Mouse (Mus musculus) heart, postnatal 0 days (tissue): ENCODE data around the gene Ska3. TPM values are rescaled to one million over a fixed set of nuclear protein-coding genes. Genes with fewer than 3 reads are reported as not detected.

Experiments used
- ATAC-seq: fragments of 200-750 bp; cut with Nextera tagmentation; 2 replicates; pipeline ENCODE4 v1.8.0; 2017; ENCODE audit warnings: low read depth, moderate number of reproducible peaks, moderate library complexity; ENCODE audit not compliant: insufficient read depth
- DNase-seq: peaks from one replicate; pipeline ENCODE4 v3.0.0-alpha.2; 2016; ENCODE audit warnings: low spot score
- H3K27ac ChIP-seq: fragments of 300-500 bp; sonication (generic); 2 replicates; pipeline ENCODE4 v1.5.1; 2014; ENCODE audit warnings: low read depth, mild to moderate bottlenecking
- H3K27me3 ChIP-seq: fragments of 300-500 bp; sonication (generic); 2 replicates; pipeline ENCODE4 v1.6.1; 2014; ENCODE audit warnings: low read length, mixed read lengths; ENCODE audit not compliant: control insufficient read depth, insufficient read depth
- H3K36me3 ChIP-seq: fragments of 300-500 bp; sonication (generic); replicated peaks from 2 replicates; pipeline ENCODE4 v1.6.1; 2014; ENCODE audit warnings: low read length, mixed read lengths; ENCODE audit not compliant: control insufficient read depth, insufficient read depth
- H3K4me1 ChIP-seq: fragments of 300-500 bp; sonication (generic); 2 replicates; pipeline ENCODE4 v1.6.1; 2014; ENCODE audit warnings: antibody characterized with exemption; ENCODE audit not compliant: control insufficient read depth, insufficient read depth
- H3K4me2 ChIP-seq: fragments of 300-500 bp; sonication (generic); 2 replicates; pipeline ENCODE4 v1.6.1; 2014; ENCODE audit warnings: low read depth, mild to moderate bottlenecking, low read length, moderate library complexity
- H3K4me3 ChIP-seq: fragments of 300-500 bp; sonication (generic); 2 replicates; pipeline ENCODE4 v1.5.1; 2014; ENCODE audit warnings: low read depth, low read length
- H3K9ac ChIP-seq: fragments of 300-500 bp; sonication (generic); replicated peaks from 2 replicates; pipeline ENCODE4 v1.6.1; 2014; ENCODE audit warnings: low read depth, low read length, mixed read lengths
- H3K9me3 ChIP-seq: fragments of 300-500 bp; sonication (generic); replicated peaks from 2 replicates; pipeline ENCODE4 v1.6.1; 2016; ENCODE audit warnings: low read length; ENCODE audit not compliant: control insufficient read depth
- CTCF ChIP-seq: IDR thresholded peaks from 2 replicates; pipeline ENCODE4 v1.5.1; 2016; ENCODE audit warnings: antibody characterized with exemption, control low read depth, low read depth
- EP300 ChIP-seq: IDR thresholded peaks from 2 replicates; pipeline ENCODE4 v1.6.1; 2016; ENCODE audit warnings: antibody characterized with exemption, low read depth
- WGBS: fragments of 180-500 bp; shearing (Covaris S2); extraction: QIAGEN DNeasy Blood & Tissue Kit; methylation state at CpG from one replicate; pipeline ENCODE4 v1.1.7; 2014; 5-methylcytosine and 5-hydroxymethylcytosine counted together
- polyA plus RNA-seq: library from polyadenylated mRNA; unstranded; fragments of >200 nt; fragmentation: Nextera tagmentation; extraction: Ambion mirVana; gene quantifications from 2 replicates; pipeline ENCODE4 v1.2.1, GENCODE M21; 2015
- total RNA-seq: library from RNA; depleted of rRNA; stranded (reverse); fragments of >200 nt; gene quantifications from 2 replicates; pipeline ENCODE4 v1.2.3, GENCODE M21; 2014; ENCODE audit warnings: low replicate concordance

Gene Ska3
- total and polyA plus RNA-seq, 2 experiments from 2014 or later: 4.7 to 6.9 TPM

GRCm38 (mm10) chr14:57844535-57844934 is 18.6 kb upstream of the Ska3 start:
- Histone ChIP-seq H3K4me3 (no peak overlapping the region), H3K4me1 (no peaks in the 10 kb centered on the region), H3K4me2 (no peak overlapping the region), H3K36me3 (peaks cover 51% of the 10 kb centered on the region), H3K27me3 (no peaks in the 10 kb centered on the region), H3K27ac (no peak overlapping the region), H3K9ac (no peak overlapping the region), H3K9me3 (no peaks in the 10 kb centered on the region)
- 86% methylated on average over 3 of the region's 3 CpGs for WGBS
- no peak for ATAC-seq
- TF ChIP-seq CTCF (no peak), EP300 (no peak)
- no peak for DNase-seq

- no peaks in the 10 kb centered on the region for H3K27me3 ChIP-seq
- no peak overlapping the region for H3K4me3 ChIP-seq
- H3K4me1 ChIP-seq: no peaks in the 10 kb centered on the region
- no peak overlapping the region for H3K4me2 ChIP-seq
- 64% methylated on average over 10 of the region's 10 CpGs for WGBS
- H3K36me3 ChIP-seq: peaks cover 47% of the 10 kb centered on the region
- no peak for ATAC-seq
- no peak overlapping the region for H3K27ac ChIP-seq
- no peak overlapping the region for H3K9ac ChIP-seq
- H3K9me3 ChIP-seq: no peaks in the 10 kb centered on the region
- no peak for TF ChIP-seq CTCF
- TF ChIP-seq EP300: no peak
- no peak for DNase-seq
Observed at GRCm38 (mm10) chr14:57835157-57835556, 9.2 kb upstream of the Ska3 start.

- Histone ChIP-seq H3K36me3 (peaks cover 36% of the 10 kb centered on the region), H3K4me2 (no peak overlapping the region), H3K9me3 (no peaks in the 10 kb centered on the region), H3K4me3 (no peak overlapping the region), H3K27ac (no peak overlapping the region), H3K4me1 (no peaks in the 10 kb centered on the region), H3K9ac (no peak overlapping the region), H3K27me3 (no peaks in the 10 kb centered on the region)
- no peak for TF ChIP-seq CTCF
- TF ChIP-seq EP300: no peak
- no peak for ATAC-seq
- 91% methylated on average over 2 of the region's 2 CpGs for WGBS
- DNase-seq: no peak
Observed at GRCm38 (mm10) chr14:57833526-57833925, 7.5 kb upstream of the Ska3 start.

- H3K9ac ChIP-seq: 0 out of 2 replicates have a peak overlapping the region, but pooled peaks have one; percentile 87
- TF ChIP-seq EP300: no peak
- TF ChIP-seq CTCF: no peak
- 67% methylated on average over 1 of the region's 1 CpGs for WGBS
- H3K27me3 ChIP-seq: no peaks in the 10 kb centered on the region
- H3K36me3 ChIP-seq: peaks cover 6% of the 10 kb centered on the region
- no peaks in the 10 kb centered on the region for H3K9me3 ChIP-seq
- H3K4me3 ChIP-seq: peak overlapping the region; percentile 91; the same call in 1 of the 2 replicates
- peak overlapping the region; percentile 89 for H3K4me2 ChIP-seq
- no peak for DNase-seq
- H3K27ac ChIP-seq: no peak overlapping the region
- H3K4me1 ChIP-seq: peaks cover 15% of the 10 kb centered on the region
- ATAC-seq: no peak
Observed at GRCm38 (mm10) chr14:57827284-57827683, 1.3 kb upstream of the Ska3 start.

GRCm38 (mm10) chr14:57820839-57821238 is 5.1 kb downstream of the Ska3 start:
- Histone ChIP-seq H3K9ac (no peak overlapping the region), H3K36me3 (peaks cover 56% of the 10 kb centered on the region), H3K4me2 (no peak overlapping the region), H3K9me3 (no peaks in the 10 kb centered on the region), H3K4me1 (peaks cover 2% of the 10 kb centered on the region), H3K4me3 (no peak overlapping the region), H3K27ac (no peak overlapping the region), H3K27me3 (no peaks in the 10 kb centered on the region)
- DNase-seq (no peak), ATAC-seq (no peak)
- TF ChIP-seq EP300 (no peak), CTCF (no peak)
- 46% methylated on average over 4 of the region's 4 CpGs for WGBS

GRCm38 (mm10) chr14:57811844-57812243 is 14.1 kb downstream of the Ska3 start:
- DNase-seq (no peak), ATAC-seq (no peak)
- H3K36me3 ChIP-seq: peaks cover 55% of the 10 kb centered on the region
- H3K9ac ChIP-seq: no peak overlapping the region
- H3K9me3 ChIP-seq: no peaks in the 10 kb centered on the region
- 96% methylated on average over 5 of the region's 5 CpGs for WGBS
- H3K27me3 ChIP-seq: no peaks in the 10 kb centered on the region
- no peak overlapping the region for H3K4me3 ChIP-seq
- no peak overlapping the region for H3K27ac ChIP-seq
- no peaks in the 10 kb centered on the region for H3K4me1 ChIP-seq
- no peak overlapping the region for H3K4me2 ChIP-seq
- TF ChIP-seq CTCF: no peak
- TF ChIP-seq EP300: no peak
